Mouse (Mus musculus) adrenal gland, postnatal 10 days (tissue): ENCODE results near the gene Vmn1r232. TPM values are rescaled to one million over a fixed set of nuclear protein-coding genes. Genes with fewer than 3 reads are reported as not detected.

Source experiments
- DNase-seq: peaks from one replicate; pipeline ENCODE4 v3.0.0; 2021; ENCODE audit warnings: mixed read lengths
- long read RNA-seq, 2 experiments: library from polyadenylated mRNA; stranded (forward); transcript quantifications; one replicate each; pipeline ENCODE4 v2.0.0; 2021
- total RNA-seq, 2 experiments: library from RNA; stranded (reverse); gene quantifications; 2 replicates each; pipeline ENCODE4 v1.2.3; 2021

Gene Vmn1r232
- not detected for total RNA-seq
- long read RNA-seq, experiment 1, result 0 reads
- long read RNA-seq, experiment 2, result 0 reads

GRCm38 (mm10) chr17:20919614-20920013 lies at the start of gene Vmn1r232:
Gene Vmn1r232 (minus strand): TSS chr17:20919714.
- DNase-seq, result no peak

- DNase-seq, result no peak
These were observed 47.2 kb upstream of the Vmn1r232 start for GRCm38 (mm10) chr17:20966681-20967080.

- no peak for DNase-seq
These were observed 45.9 kb upstream of the Vmn1r232 start for GRCm38 (mm10) chr17:20965421-20965820.

- no peak for DNase-seq
These were observed 40.9 kb upstream of the Vmn1r232 start for GRCm38 (mm10) chr17:20960386-20960785.

- no peak for DNase-seq
These were observed 27.1 kb upstream of the Vmn1r232 start for GRCm38 (mm10) chr17:20946636-20947035.

GRCm38 (mm10) chr17:20946026-20946565 lies 26.6 kb upstream of the Vmn1r232 start:
- DNase-seq, result peak; percentile 25

GRCm38 (mm10) chr17:20944985-20945891 lies 25.7 kb upstream of the Vmn1r232 start, which contains the start of gene Ppp2r1a:
Gene Ppp2r1a (plus strand): TSS chr17:20945311.
- DNase-seq, result peak; percentile 97

- no peak for DNase-seq
These were observed 24.7 kb upstream of the Vmn1r232 start for GRCm38 (mm10) chr17:20944226-20944625.

GRCm38 (mm10) chr17:20904991-20905390 lies 14.5 kb downstream of the Vmn1r232 start, which contains the start of gene Vmn1r231:
Gene Vmn1r231 (minus strand): TSS chr17:20905091.
- no peak for DNase-seq

Other genes starting within 250 kb of the Vmn1r232 start
- gene Vmn1r226, start 236.9 kb downstream of the Vmn1r232 start, total RNA-seq, result not detected
- not detected for gene Vmn1r227, start 189.9 kb downstream of the Vmn1r232 start, total RNA-seq
- gene Vmn1r228, start 133.6 kb downstream of the Vmn1r232 start, total RNA-seq, result not detected
- gene Vmn1r229, start 108.2 kb downstream of the Vmn1r232 start, total RNA-seq, result under 1 TPM in 1 of 2 experiments, not detected in 1; 0.03 TPM
- not detected for gene Vmn1r230, start 79.3 kb downstream of the Vmn1r232 start, total RNA-seq
- not detected for gene Vmn1r231, start 14.6 kb downstream of the Vmn1r232 start, total RNA-seq
- gene Ppp2r1a, start 25.6 kb upstream of the Vmn1r232 start, total RNA-seq, result 100 to 1,000 TPM; 260 to 272 TPM
- gene Vmn1r233, start 76.8 kb upstream of the Vmn1r232 start, total RNA-seq, result not detected
- 10 to 100 TPM; 13.7 to 22.3 TPM for gene Zfp160, start 89.2 kb upstream of the Vmn1r232 start, total RNA-seq